Mouse (Mus musculus) kidney, adult 2 months (tissue): ENCODE data around the gene Il7r. TPM values are rescaled to one million over a fixed set of nuclear protein-coding genes. Genes with fewer than 3 reads are reported as not detected.
A peak's percentile ranks its signal among the peaks of the same experiment; 100 is the strongest.

Source experiments
- DNase-seq: peaks from one replicate; pipeline ENCODE4 v3.0.0; 2021
- H3K27ac ChIP-seq: fragments of 200-500 bp; 2 replicates; pipeline ENCODE4 v1.5.1; 2012; ENCODE audit warnings: low read depth, low read length, control low read depth, inconsistent platforms; ENCODE audit not compliant: insufficient read depth
- H3K27me3 ChIP-seq: fragments of 200-500 bp; replicated peaks from 2 replicates; pipeline ENCODE4 v1.6.1; 2012; ENCODE audit warnings: mild to moderate bottlenecking, moderate library complexity, low read length, inconsistent platforms; ENCODE audit not compliant: control insufficient read depth, insufficient read depth
- H3K36me3 ChIP-seq: fragments of 200-500 bp; 2 replicates; pipeline ENCODE4 v1.6.1; 2012; ENCODE audit warnings: mild to moderate bottlenecking, moderate library complexity, low read length, inconsistent platforms; ENCODE audit not compliant: control insufficient read depth, insufficient read depth
- H3K4me1 ChIP-seq: fragments of 200-500 bp; 2 replicates; pipeline ENCODE4 v1.6.1; 2011; ENCODE audit warnings: low read length; ENCODE audit not compliant: control insufficient read depth, insufficient read depth
- H3K4me3 ChIP-seq: fragments of 200-500 bp; 2 replicates; pipeline ENCODE4 v1.5.1; 2011; ENCODE audit warnings: mild to moderate bottlenecking, low read depth, low read length, control low read depth; ENCODE audit not compliant: insufficient read depth
- CTCF ChIP-seq: fragments of 200-500 bp; conservative IDR thresholded peaks from 2 replicates; pipeline ENCODE4 v1.5.1; 2011; ENCODE audit warnings: low read depth, mild to moderate bottlenecking, control low read depth, low read length, moderate library complexity, mixed read lengths; ENCODE audit not compliant: insufficient read depth, insufficient read length
- POLR2A ChIP-seq: fragments of 200-500 bp; IDR thresholded peaks from one replicate; pipeline ENCODE4 v1.6.1; 2011; ENCODE audit warnings: low read depth, low read length, control low read depth
- WGBS: fragments of 180-500 bp; shearing (Covaris S2); methylation state at CpG from one replicate; pipeline ENCODE4 v1.1.7; 2018; 5-methylcytosine and 5-hydroxymethylcytosine counted together
- polyA plus RNA-seq: library from polyadenylated mRNA; depleted of rRNA; stranded (reverse); fragments of >200 nt; gene quantifications from 2 replicates; pipeline ENCODE4 v1.2.3, GENCODE M21; 2012; rRNA removed

Gene Il7r
- 0.04 and 0.95 TPM in 2 replicates for polyA plus RNA-seq

GRCm38 (mm10) chr15:9530076-9530475 lies at the start of gene Il7r:
TSS of gene Il7r (minus strand) at chr15:9530176.
- 72% methylated on average over 4 of the region's 4 CpGs for WGBS
- Histone ChIP-seq H3K27me3 (no peaks in the 10 kb centered on the region), H3K36me3 (no peaks in the 10 kb centered on the region), H3K27ac (no peak within 1 kb of the TSS), H3K4me1 (no peaks in the 10 kb centered on the region), H3K4me3 (no peak within 1 kb of the TSS)
- DNase-seq, result no peak
- TF ChIP-seq CTCF, result no peak
- no peak for TF ChIP-seq POLR2A

- no peaks in the 10 kb centered on the region for H3K27me3 ChIP-seq
- H3K4me3 ChIP-seq, result no peak overlapping the region
- peaks cover 7% of the 10 kb centered on the region; the same call in 1 of the 2 replicates for H3K4me1 ChIP-seq
- H3K27ac ChIP-seq, result no peak overlapping the region
- 63% methylated on average over 4 of the region's 4 CpGs for WGBS
- TF ChIP-seq POLR2A (no peak), CTCF (0 out of 2 replicates have a peak, but pooled peaks have one; percentile 19)
- DNase-seq, result no peak
- no peaks in the 10 kb centered on the region for H3K36me3 ChIP-seq
Measured at GRCm38 (mm10) chr15:9577303-9577702, 47.3 kb upstream of the Il7r start.

GRCm38 (mm10) chr15:9574796-9575195 lies 44.8 kb upstream of the Il7r start:
- Histone ChIP-seq H3K27me3 (no peaks in the 10 kb centered on the region), H3K4me1 (peaks cover 2% of the 10 kb centered on the region; the same call in 1 of the 2 replicates), H3K27ac (no peak overlapping the region), H3K4me3 (no peak overlapping the region), H3K36me3 (no peaks in the 10 kb centered on the region)
- DNase-seq, result no peak
- whole genome bisulfite sequencing, result 93% methylated on average over 5 of the region's 5 CpGs
- no peak for TF ChIP-seq CTCF
- TF ChIP-seq POLR2A, result no peak

- TF ChIP-seq POLR2A (no peak), CTCF (no peak)
- H3K27me3 ChIP-seq, result no peaks in the 10 kb centered on the region
- peaks cover 2% of the 10 kb centered on the region; the same call in 1 of the 2 replicates for H3K4me1 ChIP-seq
- 26% methylated on average over 4 of the region's 4 CpGs for WGBS
- H3K36me3 ChIP-seq, result no peaks in the 10 kb centered on the region
- H3K4me3 ChIP-seq, result no peak overlapping the region
- peak; percentile 84 for DNase-seq
- H3K27ac ChIP-seq, result no peak overlapping the region
Measured at GRCm38 (mm10) chr15:9573361-9573760, 43.4 kb upstream of the Il7r start.

GRCm38 (mm10) chr15:9572664-9573063 lies 42.7 kb upstream of the Il7r start:
- 93% methylated on average over 7 of the region's 7 CpGs for WGBS
- H3K4me1 ChIP-seq, result peaks cover 2% of the 10 kb centered on the region; the same call in 1 of the 2 replicates
- TF ChIP-seq CTCF, result no peak
- no peak for TF ChIP-seq POLR2A
- no peaks in the 10 kb centered on the region for H3K36me3 ChIP-seq
- H3K27me3 ChIP-seq, result no peaks in the 10 kb centered on the region
- DNase-seq, result no peak
- no peak overlapping the region for H3K4me3 ChIP-seq
- no peak overlapping the region for H3K27ac ChIP-seq

GRCm38 (mm10) chr15:9571896-9572295 lies 41.9 kb upstream of the Il7r start:
- 80% methylated on average over 2 of the region's 2 CpGs for WGBS
- no peak for TF ChIP-seq POLR2A
- TF ChIP-seq CTCF, result no peak
- DNase-seq, result peak; percentile 6
- H3K36me3 ChIP-seq, result no peaks in the 10 kb centered on the region
- H3K27me3 ChIP-seq, result no peaks in the 10 kb centered on the region
- H3K4me1 ChIP-seq, result peaks cover 2% of the 10 kb centered on the region; the same call in 1 of the 2 replicates
- no peak overlapping the region for H3K4me3 ChIP-seq
- no peak overlapping the region for H3K27ac ChIP-seq

GRCm38 (mm10) chr15:9567316-9567715 lies 37.3 kb upstream of the Il7r start:
- 64% methylated on average over 4 of the region's 4 CpGs for WGBS
- no peak overlapping the region for H3K4me3 ChIP-seq
- DNase-seq, result no peak
- H3K36me3 ChIP-seq, result no peaks in the 10 kb centered on the region
- no peaks in the 10 kb centered on the region for H3K4me1 ChIP-seq
- no peaks in the 10 kb centered on the region for H3K27me3 ChIP-seq
- no peak overlapping the region for H3K27ac ChIP-seq
- TF ChIP-seq CTCF (no peak), POLR2A (no peak)
